Mouse (Mus musculus) B cell, adult 2 months (primary cell): ENCODE results near the gene Pold2.

Source experiments
- DNase-seq, 2 experiments: peaks; one replicate each; pipeline ENCODE4 v3.0.0; 2022

Pold2 gene

DNA sequence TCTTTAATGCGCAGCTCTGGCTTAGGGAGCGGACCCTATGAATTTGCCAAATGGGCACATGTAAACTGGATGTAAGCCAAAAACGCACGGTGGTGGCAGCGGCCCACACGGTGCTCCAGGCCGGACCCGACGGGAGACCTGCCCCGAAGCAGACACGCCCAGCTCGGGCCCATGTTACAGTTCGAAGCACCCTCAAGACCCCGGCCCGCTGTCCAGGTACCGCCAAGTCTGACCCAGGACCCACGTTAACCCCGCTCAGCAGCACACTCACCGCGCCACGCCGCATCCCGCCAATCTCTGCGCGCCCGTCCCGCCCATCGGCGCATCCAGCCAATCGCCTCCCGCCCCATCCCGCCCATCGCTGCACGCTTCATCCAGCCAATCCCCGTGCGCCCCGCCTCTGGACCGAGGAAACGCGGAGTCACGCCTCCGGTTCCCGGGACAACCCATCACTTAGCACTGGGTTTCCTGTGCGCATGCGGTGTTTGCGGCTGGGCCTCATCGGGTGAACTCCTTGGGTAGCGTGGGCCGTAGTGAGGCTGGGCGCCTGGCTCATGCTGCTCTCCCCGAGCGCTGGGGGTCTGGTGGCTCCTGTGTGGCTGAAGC is at the start of gene Pold2:
Pold2 (minus strand) TSS at position 372 of the 606 bp plus-strand sequence.
- peak; percentile 92 to 95 for DNase-seq

DNA sequence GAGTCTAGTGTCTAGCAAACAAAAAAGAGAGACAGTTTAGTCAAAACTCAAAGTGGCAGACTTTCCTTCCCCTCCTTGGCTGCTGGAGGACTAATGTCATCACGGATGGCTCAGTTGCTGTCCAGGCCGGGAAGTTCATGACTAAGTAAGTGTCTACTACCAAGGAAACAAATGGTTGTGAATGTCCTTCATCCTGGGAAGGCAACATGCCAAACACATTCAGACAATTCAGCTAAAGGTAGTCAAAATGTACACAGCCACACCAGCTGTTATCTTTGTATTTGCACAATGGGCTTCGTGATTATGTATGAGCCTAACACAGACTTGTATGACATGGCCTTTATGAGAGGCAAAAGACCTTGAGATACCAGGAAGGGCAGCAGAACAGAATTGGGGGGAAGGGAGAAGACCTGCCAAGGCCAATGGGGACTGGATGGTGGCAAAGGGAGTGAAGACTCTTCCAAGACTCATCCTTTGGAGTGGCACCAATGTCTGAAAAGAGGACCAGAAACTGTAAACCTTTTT is 48.7 kb upstream of the Pold2 start:
- DNase-seq: no peak

DNA sequence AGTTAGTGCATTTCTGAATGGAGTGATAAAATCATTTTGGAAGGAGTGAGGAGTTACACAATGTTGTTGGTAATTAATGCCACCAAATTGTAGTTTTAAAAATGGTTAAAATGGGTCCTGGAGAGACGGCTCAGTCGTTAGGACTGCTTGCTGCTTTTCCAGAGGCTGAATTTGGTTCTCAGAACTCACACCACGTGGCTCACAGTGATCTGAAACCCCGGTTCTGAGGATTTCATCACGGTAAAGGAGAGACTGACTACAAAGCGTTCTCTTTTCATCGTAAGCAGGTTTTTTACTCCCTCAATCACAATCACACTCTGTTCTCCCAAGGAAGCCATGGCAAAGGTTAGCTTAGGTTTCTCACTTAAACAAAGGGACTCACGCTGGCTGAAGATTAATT is 46.6 kb upstream of the Pold2 start:
- DNase-seq: no peak

DNA sequence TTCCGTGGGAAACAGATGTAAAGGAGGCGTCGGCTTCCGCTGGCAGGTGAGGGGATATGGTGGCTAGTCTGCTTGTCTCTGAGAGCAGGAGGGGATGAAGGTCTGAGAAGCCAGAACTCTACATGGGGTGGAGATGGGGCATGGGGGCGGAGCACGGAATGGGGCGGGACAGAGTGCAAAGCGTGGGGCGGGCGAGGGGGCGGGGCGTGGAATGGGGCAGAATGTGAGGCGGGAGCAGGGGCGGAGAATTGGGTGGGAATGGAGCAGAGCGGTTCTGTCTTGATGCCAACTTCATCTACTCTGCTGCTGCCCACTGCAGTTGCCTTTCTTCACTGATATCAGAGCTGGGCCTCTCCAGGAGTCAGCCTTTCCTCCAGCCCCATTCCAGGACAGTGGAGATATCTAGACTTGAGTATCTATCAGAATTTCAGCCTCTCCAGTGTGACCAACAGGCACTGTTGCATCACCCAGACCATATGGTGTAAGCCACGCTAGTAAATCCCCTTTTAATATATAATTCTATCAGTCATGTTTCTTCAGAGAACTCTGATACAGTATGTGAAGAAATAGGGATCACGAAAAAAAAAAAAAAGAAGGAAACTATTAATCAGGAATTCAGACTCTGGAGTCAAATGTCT is 42.4 kb upstream of the Pold2 start:
- peak; percentile 16 to 24 for DNase-seq

DNA sequence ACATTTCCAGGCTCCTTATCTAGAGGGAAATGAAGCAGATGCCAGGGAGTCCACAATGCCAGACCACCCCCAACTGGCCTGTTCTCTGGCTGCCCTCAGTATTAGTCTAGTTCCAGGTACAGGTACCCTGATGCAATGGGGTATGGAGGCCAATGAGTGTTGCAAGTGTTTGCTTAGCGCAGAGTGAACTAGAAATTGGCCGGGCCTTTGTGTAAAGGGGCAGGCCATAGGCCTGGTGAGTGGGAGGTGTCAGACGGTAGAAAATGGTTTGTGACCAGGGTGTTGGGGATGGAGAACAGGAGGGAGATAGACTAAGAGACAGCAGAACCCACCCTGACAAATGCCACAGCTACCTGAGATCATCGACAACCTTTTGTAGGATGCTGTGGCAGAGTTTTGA is 41.5 kb upstream of the Pold2 start:
- no peak for DNase-seq

DNA sequence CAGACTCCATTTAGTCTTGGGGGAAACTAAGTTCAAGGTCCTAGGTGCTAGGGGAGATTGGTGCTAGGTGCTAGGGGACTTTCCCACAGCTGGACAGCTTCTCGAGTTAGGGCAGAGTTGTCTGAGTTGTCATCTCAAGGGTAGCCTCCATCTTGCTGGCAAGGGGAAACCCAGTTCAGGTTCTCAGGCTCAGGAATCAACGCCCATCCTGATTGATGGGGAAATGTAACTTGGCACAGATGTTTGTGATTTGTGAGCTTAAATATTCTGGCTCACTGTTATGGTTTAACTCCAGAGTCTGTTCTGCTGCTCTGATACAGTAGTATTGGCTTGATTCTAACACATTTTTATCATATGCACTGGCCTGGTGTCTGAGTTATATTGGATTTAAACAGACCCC is 40.0 kb upstream of the Pold2 start:
- DNase-seq: no peak

DNA sequence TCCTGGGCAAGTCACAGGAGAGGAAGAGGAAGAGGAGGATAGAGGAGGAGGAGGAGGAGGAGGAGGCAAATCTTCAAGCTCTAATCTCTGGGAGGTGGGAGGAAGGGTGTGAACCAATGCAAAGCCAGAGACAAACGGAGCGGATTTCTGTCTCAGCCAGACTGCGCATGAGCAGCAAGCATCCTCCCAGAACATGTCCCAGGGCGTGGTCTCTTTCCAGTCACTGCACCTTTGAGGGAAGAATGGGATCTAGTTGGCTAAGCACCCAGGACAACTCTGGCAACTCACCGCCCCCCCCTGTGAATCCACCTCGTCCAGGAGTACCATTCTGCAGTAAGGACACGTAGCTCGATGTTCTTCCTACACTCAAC is 38.1 kb upstream of the Pold2 start:
- DNase-seq: no peak

DNA sequence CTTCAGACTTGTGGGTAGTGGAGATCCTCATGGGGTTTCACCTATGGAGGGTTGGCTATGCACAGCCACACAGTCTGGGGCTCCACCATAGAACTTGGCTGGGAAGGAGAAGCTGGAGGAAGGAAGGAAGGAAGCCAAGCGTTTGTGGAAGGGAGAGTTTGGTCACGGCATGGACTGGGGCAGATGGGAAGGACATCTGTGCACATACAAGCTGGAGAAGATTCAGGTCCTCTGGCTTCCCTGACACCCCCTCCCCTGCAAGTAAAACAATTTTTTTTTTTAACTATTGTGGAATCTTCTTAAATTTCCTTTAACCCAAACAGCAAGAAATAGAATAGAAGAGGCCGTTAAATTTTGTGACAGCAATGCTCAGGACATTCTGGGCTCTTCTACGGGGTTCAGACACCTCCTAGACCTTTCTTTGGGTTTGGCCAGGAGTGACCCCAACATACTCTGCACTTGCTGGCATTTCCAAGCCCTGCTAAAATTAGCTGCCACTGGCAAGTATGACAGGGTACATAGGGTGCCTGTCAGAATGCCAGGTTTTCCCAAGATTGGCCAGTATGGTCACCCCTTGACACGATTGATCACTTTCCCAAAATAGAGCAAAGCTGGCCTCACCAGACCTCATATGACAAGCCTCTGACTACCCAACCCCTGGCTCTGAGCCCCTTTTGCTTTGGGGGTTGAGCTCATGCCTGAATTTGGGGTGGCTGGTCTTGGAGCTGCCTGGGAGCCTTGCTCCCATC is 37.5 kb upstream of the Pold2 start:
- no peak for DNase-seq

DNA sequence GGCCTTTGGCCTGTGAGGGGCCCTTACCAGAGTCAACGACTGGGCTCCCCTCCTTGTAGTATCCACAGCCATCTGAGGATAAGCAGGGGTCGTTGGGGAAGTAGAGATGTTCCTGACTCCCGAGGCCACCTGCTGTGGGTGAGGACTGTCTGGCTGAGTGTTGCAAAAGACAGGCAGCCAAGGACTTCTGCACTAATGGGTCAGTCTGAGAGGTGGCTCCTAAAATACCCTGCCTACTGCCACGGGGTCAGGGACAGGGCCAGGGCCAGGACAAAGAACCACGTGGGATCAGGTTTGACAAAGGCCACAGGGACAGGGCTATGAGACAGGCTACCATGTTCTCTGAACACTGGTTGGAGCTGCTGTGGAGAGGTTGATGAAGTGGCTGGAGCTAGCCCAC is 36.8 kb upstream of the Pold2 start:
- no peak for DNase-seq

DNA sequence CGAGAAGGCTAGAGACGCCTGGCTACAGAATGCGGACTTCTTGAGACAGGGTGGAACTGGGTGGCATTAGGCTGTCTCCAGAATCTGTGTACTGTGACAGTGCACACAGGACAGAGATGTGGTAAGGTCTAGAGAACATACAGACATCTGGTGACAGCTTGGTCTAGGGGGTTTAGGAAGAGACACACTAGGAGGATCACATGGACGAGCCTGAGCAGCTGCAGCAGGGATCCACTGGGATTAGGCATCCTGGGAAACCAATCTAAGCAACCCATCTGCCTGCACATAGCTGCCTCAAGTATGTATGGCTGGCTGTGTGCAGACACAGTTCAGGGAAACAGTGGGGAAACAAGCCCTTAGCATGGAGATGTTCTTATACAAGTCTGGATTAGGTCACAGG is 35.8 kb upstream of the Pold2 start:
- DNase-seq: no peak

DNA sequence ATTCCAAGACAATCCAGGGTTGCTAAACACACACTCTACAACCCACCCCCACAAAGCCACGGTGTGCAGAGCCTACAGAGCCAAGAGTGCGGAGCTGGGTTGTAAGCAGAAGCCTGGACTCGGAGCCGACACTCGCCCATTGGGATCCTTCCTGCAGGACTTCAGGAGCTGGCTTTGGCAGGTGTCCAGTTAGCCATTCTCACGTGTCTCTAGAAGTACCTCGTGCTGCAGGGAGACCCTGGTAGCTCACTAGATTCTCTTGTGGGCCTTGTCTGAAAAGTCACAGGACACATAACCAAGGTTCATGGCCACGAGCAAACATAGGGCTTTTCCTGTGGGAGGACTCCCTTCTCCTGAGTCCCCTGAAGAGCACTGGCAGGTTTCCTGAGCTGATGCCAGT is 35.2 kb upstream of the Pold2 start:
- DNase-seq: no peak

DNA sequence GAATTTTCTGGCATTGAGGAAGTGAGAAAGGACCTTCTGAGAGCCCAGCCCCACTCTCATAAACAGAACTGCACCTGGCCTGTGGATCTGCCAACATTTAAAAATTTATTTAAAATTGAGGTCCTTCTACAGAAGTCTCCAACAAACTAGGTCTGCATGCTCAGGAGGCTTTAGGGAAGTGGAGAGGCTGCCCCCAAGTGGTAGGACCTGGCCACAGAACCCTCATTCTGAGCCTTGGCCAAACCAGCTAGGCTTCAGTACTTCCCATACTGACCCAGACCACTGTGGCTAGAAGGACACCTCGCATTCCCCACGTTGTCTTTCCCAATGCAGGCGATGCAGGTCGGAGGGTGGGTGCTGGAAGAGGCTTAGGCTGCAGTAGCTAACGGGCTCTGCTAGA is 34.5 kb upstream of the Pold2 start:
- peak; percentile 52 to 62 for DNase-seq

DNA sequence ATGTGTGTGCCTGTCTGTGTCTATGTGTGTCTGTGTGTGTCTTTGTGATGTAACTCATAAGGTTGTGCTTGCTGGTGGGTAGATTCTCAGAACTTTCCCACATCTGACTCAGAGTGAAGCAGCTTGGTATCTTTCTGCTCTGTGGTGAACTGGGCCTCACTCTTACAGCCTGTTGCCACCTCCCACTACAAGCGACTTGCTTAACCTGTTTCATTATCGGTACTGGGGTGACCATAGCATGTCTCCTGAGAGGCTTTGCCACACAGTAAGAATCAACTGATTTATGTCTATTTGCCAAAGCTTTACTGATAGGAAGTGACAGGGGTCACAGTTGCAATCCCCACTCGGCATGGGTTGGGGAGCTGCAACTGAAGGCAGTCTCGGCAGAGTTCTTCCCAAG is 30.6 kb upstream of the Pold2 start:
- DNase-seq: no peak

DNA sequence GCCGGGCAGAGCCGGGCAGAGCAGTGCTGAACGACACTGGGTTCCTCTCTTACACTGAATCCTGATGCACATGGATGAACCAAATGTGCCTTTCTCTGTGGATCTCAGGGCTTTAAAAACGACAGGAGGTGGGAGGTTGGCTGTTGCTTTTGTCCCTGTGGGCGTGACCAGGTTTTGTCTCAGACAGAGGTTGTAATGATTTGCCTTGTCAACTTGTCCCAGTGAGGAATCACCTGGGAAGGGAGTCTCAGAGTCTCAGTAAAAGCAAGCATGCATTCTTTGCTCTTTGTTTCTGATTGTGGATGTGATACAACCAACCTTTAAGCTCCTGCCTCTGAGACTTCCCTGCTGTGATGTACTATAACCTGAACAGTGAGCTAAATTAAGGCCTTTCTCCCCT is 29.0 kb upstream of the Pold2 start:
- DNase-seq: no peak

DNA sequence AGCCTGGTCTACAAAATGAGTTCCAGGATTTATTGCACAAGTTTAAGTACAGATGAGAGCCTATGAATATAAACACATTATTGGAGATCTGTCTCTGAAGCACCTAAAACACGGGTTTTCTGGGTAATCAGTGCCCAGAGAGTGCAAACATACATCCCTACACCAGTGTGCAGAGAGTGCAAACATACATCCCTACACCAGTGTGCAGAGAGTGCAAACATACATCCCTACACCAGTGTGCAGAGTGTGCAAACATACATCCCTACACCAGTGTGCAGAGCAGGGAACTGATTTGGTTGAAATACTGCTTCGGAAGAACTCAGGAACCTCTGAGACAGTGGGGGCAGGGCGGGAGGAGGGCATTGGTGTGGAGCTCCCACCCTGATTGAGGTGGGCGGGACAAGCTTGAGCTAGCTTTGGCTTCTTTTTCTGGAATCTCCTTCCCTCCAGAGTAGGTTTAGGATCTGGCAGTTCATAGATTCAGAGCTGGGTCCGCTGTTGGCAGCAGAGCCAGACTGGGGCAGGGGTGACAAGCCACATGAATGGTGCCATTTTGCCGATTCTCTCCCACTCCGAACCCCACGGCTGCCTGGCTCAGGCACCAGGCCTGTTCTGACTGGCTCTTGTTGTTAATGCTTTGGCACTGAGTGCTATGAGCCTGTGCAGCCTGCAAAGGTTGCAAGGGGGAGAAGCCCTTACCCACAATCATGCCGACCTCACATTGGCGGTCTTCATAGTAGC is 27.9 kb upstream of the Pold2 start:
- DNase-seq: no peak

DNA sequence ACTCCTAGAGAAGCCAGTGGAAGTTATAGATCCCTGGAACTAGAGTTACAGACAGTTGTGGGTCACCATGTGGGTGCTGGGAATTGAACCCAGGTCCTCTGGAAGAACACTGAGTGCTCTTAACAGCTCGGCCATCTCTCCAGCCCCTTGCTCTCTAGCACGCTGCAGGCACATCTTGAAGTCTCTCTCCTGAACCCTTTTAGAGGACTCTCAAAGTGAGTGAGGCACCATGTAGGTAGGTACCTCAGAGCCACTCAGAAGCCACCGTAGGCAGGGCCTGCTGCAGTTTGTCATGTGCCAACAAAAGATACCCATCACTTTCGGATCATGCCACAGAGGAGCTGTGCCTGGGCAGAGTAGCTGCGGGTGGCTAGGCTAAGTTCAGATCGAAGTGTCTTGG is 26.8 kb upstream of the Pold2 start:
- DNase-seq: no peak

DNA sequence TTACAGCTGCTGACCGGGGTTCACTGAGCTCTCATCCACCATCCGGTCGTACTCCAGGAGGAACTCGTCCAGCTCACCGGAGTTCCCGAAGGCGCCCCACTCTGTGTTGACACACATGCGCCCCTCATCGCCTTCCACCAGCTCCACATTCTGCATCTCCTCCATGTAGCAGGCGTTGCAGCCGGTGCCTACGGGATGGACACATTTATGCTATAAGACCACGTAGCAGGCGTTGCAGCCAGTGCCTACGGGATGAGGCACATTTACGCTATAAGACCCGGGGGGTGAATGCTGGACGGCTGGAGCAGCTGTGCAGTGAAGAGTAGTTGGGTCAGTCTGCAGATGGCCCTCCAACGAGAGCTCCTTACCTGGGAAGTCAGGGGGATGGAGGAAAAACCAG is 26.3 kb upstream of the Pold2 start:
- no peak for DNase-seq

DNA sequence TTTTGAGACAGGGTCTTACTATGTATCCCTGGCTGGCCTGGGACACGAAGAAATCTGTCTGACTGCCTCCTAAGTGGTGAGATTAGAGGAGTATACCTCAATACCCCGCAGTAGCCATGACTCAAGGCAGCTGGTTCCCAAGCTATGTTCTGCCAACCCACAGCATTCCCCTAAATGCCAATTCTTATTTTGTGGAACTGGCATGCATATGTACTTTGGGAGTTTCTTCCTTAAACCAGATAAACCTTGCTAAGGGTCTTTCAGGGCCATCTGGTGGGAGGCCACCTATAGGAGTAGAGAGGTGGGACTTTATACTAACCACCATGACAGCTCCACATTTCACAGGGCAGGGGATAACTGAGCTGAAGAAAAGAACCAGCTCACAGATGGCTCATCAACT is 25.8 kb upstream of the Pold2 start:
- no peak for DNase-seq

DNA sequence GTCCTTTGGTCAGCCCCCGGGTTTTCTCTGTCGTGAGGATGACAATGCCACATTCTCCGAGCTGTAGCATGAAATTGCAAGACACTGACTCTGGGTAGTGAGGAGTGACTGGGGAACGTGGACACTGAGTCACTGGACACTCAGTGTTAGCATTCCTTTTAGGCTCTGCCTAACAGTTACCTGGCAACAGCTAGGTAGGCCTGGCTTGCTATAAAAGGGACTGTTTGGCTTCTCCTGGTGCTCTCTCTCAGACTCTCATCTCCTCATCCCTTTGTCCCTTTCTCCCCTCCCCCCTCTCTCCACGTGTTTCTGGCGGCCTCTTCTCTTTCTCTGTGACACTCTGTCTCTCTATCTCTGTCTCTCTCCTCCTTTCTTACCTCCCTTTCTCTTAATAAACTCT is 24.3 kb upstream of the Pold2 start:
- DNase-seq: no peak

DNA sequence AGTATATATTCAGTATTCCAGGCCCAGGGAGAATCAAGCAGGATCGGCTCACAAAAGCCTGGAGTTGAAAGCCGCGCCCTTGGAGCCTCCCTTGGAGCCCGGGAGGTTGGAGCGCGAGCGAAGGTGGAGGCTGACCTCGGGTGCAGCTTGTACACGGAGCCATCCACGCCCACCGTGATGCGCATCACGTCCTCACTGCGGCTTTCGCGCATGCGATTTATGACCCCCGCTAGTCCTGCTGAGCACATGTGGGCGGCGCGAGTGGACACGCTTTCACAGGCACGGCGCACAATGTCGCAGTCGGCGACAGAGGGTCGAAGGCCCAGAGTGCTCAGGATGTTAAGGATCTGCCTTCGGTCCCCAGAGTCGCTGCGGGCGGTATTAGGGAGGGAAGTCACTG is 23.9 kb upstream of the Pold2 start:
- no peak for DNase-seq

DNA sequence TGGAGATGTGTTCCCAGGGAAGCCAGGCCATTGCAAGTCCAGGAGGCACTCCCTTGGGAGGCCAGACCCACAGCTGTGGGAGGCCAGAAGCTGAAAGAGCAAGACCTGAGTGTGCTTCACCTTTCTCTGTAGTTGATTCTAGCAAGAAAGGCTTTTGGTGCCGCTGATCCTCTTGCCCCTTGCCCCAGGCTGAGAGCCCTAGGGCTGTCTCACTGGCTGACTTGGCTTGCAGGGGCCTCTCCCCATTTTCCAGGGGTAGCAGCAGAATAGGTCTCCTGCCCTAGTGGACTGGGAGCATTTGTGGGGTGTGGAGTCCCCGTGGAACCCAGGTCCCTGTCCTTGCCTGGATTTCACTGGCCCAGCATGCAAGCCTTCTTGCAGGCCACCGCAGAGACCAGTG is 23.2 kb upstream of the Pold2 start:
- DNase-seq: no peak

DNA sequence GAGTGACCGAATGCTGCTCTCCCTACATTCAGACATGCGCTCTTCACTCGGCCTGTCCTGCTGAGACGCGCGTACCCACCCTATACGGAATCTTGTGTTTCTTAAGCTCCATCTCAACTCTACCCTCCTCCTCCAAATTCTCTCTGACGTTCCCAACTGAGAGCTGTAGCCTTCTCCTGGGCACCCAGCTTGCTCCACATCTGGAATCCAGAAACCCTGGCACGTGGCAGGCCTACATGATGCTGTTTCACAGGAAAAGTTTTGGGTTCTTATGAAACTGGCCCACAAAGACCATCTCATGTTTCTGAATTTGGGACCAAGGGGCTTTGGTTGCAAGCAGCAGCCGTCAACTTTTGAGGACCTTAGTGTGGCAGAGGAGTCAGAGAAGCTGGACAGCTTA is 21.2 kb upstream of the Pold2 start:
- DNase-seq: no peak

DNA sequence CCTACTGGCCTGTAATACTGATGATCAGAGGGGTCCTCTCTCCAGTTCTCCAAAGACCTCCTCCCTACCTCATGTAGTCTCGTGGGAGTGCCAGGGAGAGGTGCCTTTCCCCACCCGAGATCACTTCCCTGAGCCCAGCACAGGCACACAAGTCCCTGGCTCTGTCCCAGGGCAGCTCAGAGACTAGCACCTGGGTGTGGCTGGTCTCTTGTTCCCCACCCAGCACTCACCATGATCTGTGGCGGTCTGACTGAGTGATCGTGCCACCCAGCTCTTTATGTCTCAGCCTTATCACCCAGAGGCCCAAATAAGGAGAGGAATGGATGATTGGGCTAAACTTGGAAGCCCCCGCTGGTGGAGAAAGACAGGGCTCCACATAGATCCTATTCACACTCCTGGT is 20.4 kb upstream of the Pold2 start, which contains the start of gene Myl7:
Myl7 (minus strand) TSS at position 252 of the 400 bp plus-strand sequence.
- DNase-seq: no peak

DNA sequence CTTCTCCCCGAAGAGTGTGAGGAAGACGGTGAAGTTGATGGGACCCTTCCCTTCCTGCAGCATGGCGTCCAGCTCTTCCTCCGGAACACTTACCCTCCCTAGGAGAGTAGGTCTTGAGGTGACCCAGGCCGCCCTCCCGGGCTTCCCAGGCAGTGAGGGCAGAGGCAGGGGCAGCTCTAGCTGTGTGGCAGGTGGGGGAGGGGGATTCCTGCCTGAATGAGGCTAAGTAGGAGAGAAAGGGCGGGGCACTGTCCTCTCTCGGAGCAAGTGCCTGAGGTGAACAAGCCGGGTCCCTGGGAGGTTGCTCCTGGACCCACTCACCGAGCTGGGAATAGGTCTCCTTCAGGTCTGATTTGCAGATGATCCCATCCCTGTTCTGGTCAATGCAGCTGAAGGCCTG is 19.7 kb upstream of the Pold2 start:
- no peak for DNase-seq
